ENCODE assay signal across 23 mouse cellular contexts in the genomic region with DNA sequence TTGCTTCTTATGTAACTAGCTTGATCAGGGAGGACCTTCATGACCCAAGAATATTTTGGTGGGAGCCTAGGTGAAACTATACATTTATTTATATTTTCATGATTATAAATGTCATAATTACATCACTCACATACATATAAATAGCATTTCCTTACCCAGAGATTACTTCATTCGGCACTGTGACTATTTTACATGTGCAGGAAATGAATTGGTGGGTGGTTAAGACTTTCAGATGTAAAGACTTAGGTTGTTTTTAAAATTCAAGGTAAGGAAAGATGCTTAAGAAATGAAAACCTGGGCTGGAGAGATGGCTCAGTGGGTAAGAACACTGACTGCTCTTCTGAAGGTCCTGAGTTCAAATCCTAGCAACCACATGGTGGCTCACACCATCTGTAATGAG. TPM values are rescaled to one million over a fixed set of nuclear protein-coding genes. Genes with fewer than 3 reads are reported as not detected.
DNase-seq lines count a peak whose midpoint lies in the region; ATAC-seq lines count a peak whose summit lies in the region.
"Had no signal": no experiment of that assay in that cellular context is flagged by ENCODE, and none has a peak within 500 bp of the region (broad histone marks: within the 10 kb centered on the region; RNA-seq: fewer than 3 reads in every experiment).

No protein-coding gene starts in this region.

- DNase-seq in CD4-positive, CD25-positive, alpha-beta regulatory T cell, adult 2 months (ENCODE audit: low read depth, low spot score): peak; percentile 46
- peak; percentile 52 for DNase-seq in splenic B cell, adult 2 months (ENCODE audit: low read depth, low spot score)
- no peak for DNase-seq in left cerebral cortex, adult 11 months (ENCODE audit: low spot score)
- no peak for DNase-seq in thymus, postnatal 14 days
- no peak for DNase-seq in frontal cortex, postnatal 25 days (ENCODE audit: low spot score in 2 of 2)
- no peak for DNase-seq in embryo, embryonic 9.5 days (ENCODE audit: extremely low spot score)
- DNase-seq: adrenal gland, adult 2 months; adrenal gland, postnatal 10 days; adrenal gland, postnatal 25 days; cerebellum, adult 11 months; cerebellum, adult 18-20 months; cerebellum, adult 8-10 months; cerebellum, adult 9-11 months; cerebellum, postnatal 36 days; embryo, embryonic 11 days; forebrain, postnatal 0 days had no signal

- peak; percentile 62 for ATAC-seq in activated CD4-positive, CD25-positive, alpha-beta regulatory T cell, adult 4 months
- peak; percentile 68 for ATAC-seq in inflammation-experienced regulatory T-cells, adult 6 months
- ATAC-seq: forebrain, embryonic 13.5 days; forebrain, embryonic 15.5 days; forebrain, postnatal 0 days; Patski had no signal

- no peaks in the 10 kb centered on the region for H3K27me3 ChIP-seq in splenic B cell, adult 2 months (ENCODE audit: control insufficient read depth, insufficient read depth, low read length, poor library complexity, severe bottlenecking)
- H3K27me3 ChIP-seq: CH12.LX; embryonic facial prominence, embryonic 12.5 days; forebrain, embryonic 13.5 days; forebrain, embryonic 15.5 days; Patski had no signal

- H3K36me3 ChIP-seq in splenic B cell, adult 2 months (ENCODE audit: control insufficient read depth, insufficient read depth, low read length, poor library complexity, severe bottlenecking): no peaks in the 10 kb centered on the region

RNA-seq across cellular contexts. Expression of a gene that starts 9.8 kb away (rescaled TPM):
- polyA plus RNA-seq in activated CD4-positive, CD25-positive, alpha-beta regulatory T cell, adult 4 months (2017; shearing (Covaris generic)): 100 to 1,000 TPM; 425 to 492 TPM
- 100 to 1,000 TPM; 405 to 568 (median 467) TPM for polyA plus RNA-seq in inflammation-experienced regulatory T-cells, adult 6 months (2017; shearing (Covaris generic))

Comparison
In these comparisons a context has a peak if more than half of its experiments do, and no peak if none do; other contexts are left out.
1. DNase-seq: peak in CD4-positive, CD25-positive, alpha-beta regulatory T cell, adult 2 months (single experiment) and splenic B cell, adult 2 months (single experiment); none in left cerebral cortex, adult 11 months (single experiment), thymus, postnatal 14 days (single experiment), frontal cortex, postnatal 25 days (0 of 2) and embryo, embryonic 9.5 days (single experiment).